ENCODE assay signal across 27 mouse cellular contexts in genomic region chr7:81152306-81152705, GRCm38 (mm10). TPM values are rescaled to one million over a fixed set of nuclear protein-coding genes. Genes with fewer than 3 reads are reported as not detected.
DNase-seq lines count a peak whose midpoint lies in the region; ATAC-seq and TF ChIP-seq lines count a peak whose summit lies in the region.
"Had no signal": no experiment of that assay in that cellular context is flagged by ENCODE, and none has a peak within 500 bp of the region (broad histone marks: within the 10 kb centered on the region; RNA-seq: fewer than 3 reads in every experiment).

No protein-coding gene starts in this region.

- H3K4me3 ChIP-seq in limb, embryonic 15.5 days, result no peak overlapping the region
- no peak overlapping the region for H3K4me3 ChIP-seq in limb, embryonic 10.5 days
- H3K4me3 ChIP-seq in ES-Bruce4 (ENCODE audit: low read depth, low read length), result peak overlapping the region; percentile 37
- H3K4me3 ChIP-seq in MEL (ENCODE audit: control insufficient read depth in 1 of 2, insufficient read depth in 1 of 2, low read depth in 2 of 2, low read length in 2 of 2), result peak overlapping the region; percentile 29 to 48; a peak in 3 of 4 replicates
- H3K4me3 ChIP-seq: embryonic facial prominence, embryonic 15.5 days; erythroblast, embryonic 14.5 days; forebrain, embryonic 10.5 days; heart, embryonic 12.5 days; hindbrain, embryonic 15.5 days had no signal

- no peaks in the 10 kb centered on the region for H3K27me3 ChIP-seq in limb, embryonic 15.5 days
- no peaks in the 10 kb centered on the region for H3K27me3 ChIP-seq in limb, embryonic 10.5 days (ENCODE audit: low read depth, poor library complexity, severe bottlenecking)
- H3K27me3 ChIP-seq in ES-Bruce4 (ENCODE audit: control insufficient read depth, insufficient read depth, low read length, poor library complexity, severe bottlenecking), result no peaks in the 10 kb centered on the region
- H3K27me3 ChIP-seq in MEL (ENCODE audit: control insufficient read depth in 1 of 2, insufficient read depth in 2 of 2, low read length in 2 of 2), result peaks cover 0 to 4% of the 10 kb centered on the region in 2 experiments; a peak in 3 of 4 replicates
- H3K27me3 ChIP-seq: embryonic facial prominence, embryonic 15.5 days; heart, embryonic 12.5 days; hindbrain, embryonic 15.5 days; Patski had no signal

- H3K9me3 ChIP-seq in limb, embryonic 15.5 days, result no peaks in the 10 kb centered on the region
- H3K9me3 ChIP-seq in limb, embryonic 10.5 days (replicated peaks), result no peaks in the 10 kb centered on the region
- H3K9me3 ChIP-seq in ES-Bruce4 (replicated peaks; ENCODE audit: control insufficient read depth, insufficient read depth, low read length, poor library complexity, severe bottlenecking), result peaks cover 4% of the 10 kb centered on the region; the same call in 1 of the 2 replicates
- no peaks in the 10 kb centered on the region for H3K9me3 ChIP-seq in MEL (replicated peaks; ENCODE audit: insufficient read depth, low read length)
- H3K9me3 ChIP-seq: embryonic facial prominence, embryonic 15.5 days; G1E; hindbrain, embryonic 15.5 days had no signal

- TF ChIP-seq CTCF in ES-Bruce4 (IDR thresholded peaks at IDR 0.05; ENCODE audit: low read depth, low read length) (no peak), MEL (IDR thresholded peaks at IDR 0.05 in 2 of 3, conservative IDR thresholded peaks at IDR 0.05 in 1 of 3; ENCODE audit: control insufficient read depth in 1 of 3, insufficient read depth in 1 of 3, low read depth in 2 of 3, low read length in 3 of 3, poor library complexity in 1 of 3, severe bottlenecking in 1 of 3) (no peak)

- 0 out of 2 replicates have a peak, but pooled peaks have one; percentile 10 for ATAC-seq in limb, embryonic 15.5 days (ENCODE audit: insufficient number of reproducible peaks, low FRiP score, low TSS enrichment, low read depth)
- ATAC-seq: CD4-positive, CD25-positive, alpha-beta regulatory T cell, adult 4 months; forebrain, embryonic 14.5 days; intestine, embryonic 16.5 days; Patski had no signal

- no peak for TF ChIP-seq EP300 in ES-Bruce4 (IDR thresholded peaks at IDR 0.05; ENCODE audit: insufficient read depth, low read depth, low read length)
- no peak for TF ChIP-seq EP300 in MEL (IDR thresholded peaks at IDR 0.05; ENCODE audit: low read depth in 1 of 2, low read length in 2 of 2)

- H3K79me2 ChIP-seq in MEL (ENCODE audit: control insufficient read depth, insufficient read depth, low read length, poor library complexity), result no peaks in the 10 kb centered on the region

- DNase-seq in limb, embryonic 10.5 days (ENCODE audit: low spot score), result no peak
- DNase-seq in MEL (ENCODE audit: low read depth, low spot score) (peak; percentile 88), ZHBTc4 (ENCODE audit: low read depth, low spot score) (peak; percentile 94)
- no peak for DNase-seq in thymus, postnatal 14 days
- DNase-seq in ovary, postnatal 10 days (ENCODE audit: low spot score), result no peak
- no peak for DNase-seq in urinary bladder, postnatal 25 days (ENCODE audit: low spot score)
- DNase-seq: adrenal gland, postnatal 25 days; B cell, adult 2 months; cerebellum, adult 2 months; cerebellum, postnatal 10 days; embryo, embryonic 11 days; gastrocnemius, postnatal 36 days; heart, postnatal 36 days had no signal

- H3K4me1 ChIP-seq in limb, embryonic 15.5 days, result no peaks in the 10 kb centered on the region; the same call in 1 of the 2 replicates
- H3K4me1 ChIP-seq in limb, embryonic 10.5 days, result peaks cover 5% of the 10 kb centered on the region; the same call in 1 of the 2 replicates
- H3K4me1 ChIP-seq in ES-Bruce4 (ENCODE audit: control insufficient read depth, insufficient read depth, low read length) (no peaks in the 10 kb centered on the region), MEL (ENCODE audit: control insufficient read depth in 1 of 2, insufficient read depth in 2 of 2, low read length in 2 of 2) (peaks cover 0 to 17% of the 10 kb centered on the region in 2 experiments; a peak in 3 of 4 replicates)
- H3K4me1 ChIP-seq: embryonic facial prominence, embryonic 15.5 days; hindbrain, embryonic 15.5 days had no signal

- WGBS in limb, embryonic 15.5 days, result 93% methylated on average over 10 of the region's 10 CpGs
- 97% methylated on average over 10 of the region's 10 CpGs for WGBS in limb, embryonic 10.5 days

- no peak for TF ChIP-seq RAD21 in MEL (IDR thresholded peaks at IDR 0.05; ENCODE audit: low read depth, low read length)

- H3K36me3 ChIP-seq in limb, embryonic 15.5 days, result no peaks in the 10 kb centered on the region
- H3K36me3 ChIP-seq in limb, embryonic 10.5 days, result no peaks in the 10 kb centered on the region
- H3K36me3 ChIP-seq in ES-Bruce4 (ENCODE audit: control insufficient read depth, insufficient read depth, low read length, poor library complexity, severe bottlenecking) (no peaks in the 10 kb centered on the region), MEL (ENCODE audit: control insufficient read depth in 1 of 2, insufficient read depth in 2 of 2, low read length in 2 of 2) (peaks cover 0 to 2% of the 10 kb centered on the region in 2 experiments; a peak in 1 of 4 replicates)
- H3K36me3 ChIP-seq: embryonic facial prominence, embryonic 15.5 days; forebrain, embryonic 10.5 days; G1E; heart, embryonic 12.5 days; hindbrain, embryonic 15.5 days had no signal

- TF ChIP-seq POLR2A in ES-Bruce4 (IDR thresholded peaks at IDR 0.05; ENCODE audit: insufficient read depth, low read length) (no peak), MEL (IDR thresholded peaks at IDR 0.05; ENCODE audit: control insufficient read depth in 1 of 2, insufficient read depth in 1 of 2, low read depth in 1 of 2, low read length in 2 of 2, poor library complexity in 1 of 2) (peak in 1 of 2 experiments; percentile 48; a peak in 1 of 4 replicates)

- no peak overlapping the region for H3K9ac ChIP-seq in limb, embryonic 15.5 days
- H3K9ac ChIP-seq in ES-Bruce4 (ENCODE audit: low read depth, poor library complexity, severe bottlenecking) (no peak overlapping the region), MEL (ENCODE audit: control insufficient read depth, low read depth, low read length, poor library complexity, severe bottlenecking) (no peak overlapping the region)
- H3K9ac ChIP-seq: embryonic facial prominence, embryonic 15.5 days; heart, embryonic 12.5 days; hindbrain, embryonic 15.5 days had no signal

- H3K27ac ChIP-seq in limb, embryonic 15.5 days, result no peak overlapping the region
- H3K27ac ChIP-seq in limb, embryonic 10.5 days, result no peak overlapping the region
- peak overlapping the region; percentile 4; the same call in 1 of the 2 replicates for H3K27ac ChIP-seq in ES-Bruce4 (ENCODE audit: insufficient read depth, low read length)
- no peak overlapping the region for H3K27ac ChIP-seq in MEL (ENCODE audit: control insufficient read depth, low read depth, low read length)
- H3K27ac ChIP-seq: embryonic facial prominence, embryonic 15.5 days; forebrain, embryonic 10.5 days; hindbrain, embryonic 15.5 days had no signal

- no peak overlapping the region for H3K4me2 ChIP-seq in limb, embryonic 15.5 days
- H3K4me2 ChIP-seq: embryonic facial prominence, embryonic 15.5 days; heart, embryonic 12.5 days; hindbrain, embryonic 15.5 days had no signal

TF ChIP-seq in MEL, 35 proteins besides CTCF, POLR2A, EP300 and RAD21:
- TF ChIP-seq POLR2AphosphoS5 (IDR thresholded peaks at IDR 0.05; ENCODE audit: borderline replicate concordance, low read depth, low read length) (no peak), TBP (IDR thresholded peaks at IDR 0.05; ENCODE audit: low read depth, low read length) (peak; percentile 58), MXI1 (IDR thresholded peaks at IDR 0.05; ENCODE audit: low read depth, low read length) (no peak), GABPA (IDR thresholded peaks at IDR 0.05; ENCODE audit: low read depth, low read length) (no peak)

RNA-seq across cellular contexts. Expression of gene Slc28a1, which starts 37.7 kb away (rescaled TPM):
- polyA plus RNA-seq in limb, embryonic 15.5 days (2015; fragmentation: Nextera tagmentation; extraction: Ambion mirVana), result 0.06 and 0.15 TPM in 2 replicates
- polyA plus RNA-seq in limb, embryonic 10.5 days (2016; fragmentation: Nextera tagmentation; extraction: Ambion mirVana), result 0.09 TPM in 1 of 2 replicates, not detected in the other
- polyA plus RNA-seq in ES-Bruce4 (2011; ENCODE audit: insufficient read depth, insufficient read length, low read depth, missing spikeins) (4.5 and 4.7 TPM in 2 replicates), MEL (2012; ENCODE audit: insufficient read depth in 1 of 2, insufficient read length in 2 of 2, low read depth in 1 of 2, low replicate concordance in 2 of 2, missing spikeins in 1 of 2) (not detected)
- not detected in 2 replicates for total RNA-seq in MEL (2012; rRNA removed)
- total RNA-seq: G1E had no signal
- polyA plus RNA-seq: CD4-positive, CD25-positive, alpha-beta regulatory T cell, adult 4 months; embryonic facial prominence, embryonic 11.5 days; embryonic facial prominence, embryonic 15.5 days; erythroblast, embryonic 14.5 days; forebrain, embryonic 10.5 days; forebrain, embryonic 14.5 days; G1E; hindbrain, embryonic 11.5 days; hindbrain, embryonic 15.5 days; Patski had no signal

Comparison
In these comparisons a context has a peak if more than half of its experiments do, and no peak if none do; other contexts are left out.
1. H3K4me3 ChIP-seq: peak in ES-Bruce4 (single experiment) and MEL (2 of 2); none in limb, embryonic 15.5 days (single experiment) and limb, embryonic 10.5 days (single experiment).
2. DNase-seq: peak in MEL (single experiment) and ZHBTc4 (single experiment); none in limb, embryonic 10.5 days (single experiment), thymus, postnatal 14 days (single experiment), ovary, postnatal 10 days (single experiment) and urinary bladder, postnatal 25 days (single experiment).